Mouse (Mus musculus) adrenal gland, postnatal 4 days (tissue): ENCODE data around the gene Tns4. TPM values are rescaled to one million over a fixed set of nuclear protein-coding genes. Genes with fewer than 3 reads are reported as not detected.

Experiments
- DNase-seq, 2 experiments: peaks; one replicate each; pipeline ENCODE4 v3.0.0; 2021 to 2022; ENCODE audit warnings: low spot score in 2 of 2, mixed read lengths in 2 of 2
- total RNA-seq, 2 experiments: library from RNA; stranded (reverse); gene quantifications; 2 replicates each; pipeline ENCODE4 v1.2.3; 2021

Tns4 gene
- total RNA-seq, 2 experiments from 2014 or later, result 0.31 to 0.51 TPM

DNA sequence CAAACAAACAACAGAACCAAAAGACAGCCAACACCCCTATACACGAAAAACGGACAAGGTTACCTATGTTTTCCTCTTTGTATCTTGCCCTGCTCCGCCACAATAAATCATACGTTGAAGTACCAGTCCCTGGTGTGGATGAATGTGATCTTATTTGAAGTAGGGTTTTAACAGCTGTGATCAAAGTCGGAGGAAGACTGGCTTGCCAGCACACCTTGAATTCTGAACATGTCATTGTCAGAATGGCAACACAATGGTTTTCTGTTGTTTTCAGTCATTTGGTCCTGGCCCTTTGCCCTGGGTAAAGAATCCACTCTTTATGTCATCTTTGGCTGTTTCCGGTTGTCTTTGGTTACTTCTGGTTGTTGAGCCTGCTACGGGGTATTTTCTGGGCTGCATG lies 29.9 kb upstream of the Tns4 start:
- DNase-seq, result no peak

DNA sequence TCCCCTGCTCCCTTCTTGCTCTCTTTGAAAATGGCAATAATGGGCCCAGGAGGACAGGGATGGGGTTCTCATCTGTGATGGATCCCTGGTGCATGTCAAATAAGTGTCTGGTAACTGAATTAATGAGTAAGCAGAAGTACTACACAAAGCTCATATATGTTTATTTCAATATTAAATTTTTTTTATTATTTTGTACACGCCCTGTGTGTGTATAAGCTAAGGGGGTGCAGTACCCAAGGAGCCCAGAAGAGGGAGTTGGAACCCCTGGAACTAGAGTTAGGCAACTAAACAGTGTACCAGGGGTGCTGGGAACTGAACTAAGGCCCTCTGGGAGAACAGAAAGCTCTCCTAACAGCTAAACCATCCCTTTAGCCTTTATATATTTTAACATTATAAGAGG lies 29.3 kb upstream of the Tns4 start:
- no peak for DNase-seq

DNA sequence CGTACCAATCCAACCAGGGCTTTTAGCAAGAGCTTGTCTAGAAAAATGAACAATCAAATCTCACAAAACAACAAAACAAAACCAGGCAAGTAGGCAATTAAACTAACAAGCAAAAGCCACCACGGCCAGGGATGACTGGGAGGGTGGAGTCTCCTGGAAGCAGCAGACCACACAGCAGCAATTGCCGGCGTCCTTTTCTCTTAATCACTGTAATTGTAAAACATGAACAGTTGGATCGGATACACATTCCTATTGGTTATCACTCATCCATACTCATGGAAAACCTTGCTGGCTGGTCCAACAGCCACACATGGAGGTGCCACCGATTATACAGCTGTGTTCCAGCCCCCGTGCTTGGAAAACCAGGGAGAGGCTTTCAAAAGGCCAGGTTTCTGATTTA lies 28.8 kb upstream of the Tns4 start:
- no peak for DNase-seq

DNA sequence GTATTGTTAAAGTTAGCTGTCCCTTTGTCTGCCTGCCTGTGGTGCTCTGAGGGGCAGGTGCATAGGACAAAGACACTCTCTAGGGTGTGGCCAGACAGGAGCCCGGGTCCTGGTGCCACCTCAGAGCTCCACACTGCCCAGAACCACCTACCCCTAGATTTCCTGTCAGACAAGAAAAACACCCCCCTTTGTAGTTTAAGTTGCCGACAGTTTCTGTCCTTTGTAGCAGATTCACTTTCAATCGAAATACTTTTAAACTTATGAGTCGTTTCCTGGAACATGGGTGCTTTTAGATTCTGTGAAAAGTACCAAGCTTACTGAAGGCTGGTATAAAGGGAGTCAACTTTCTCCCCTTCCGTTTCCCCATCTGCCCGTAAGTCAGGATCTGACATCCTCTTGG lies 26.8 kb upstream of the Tns4 start:
- DNase-seq, result no peak

DNA sequence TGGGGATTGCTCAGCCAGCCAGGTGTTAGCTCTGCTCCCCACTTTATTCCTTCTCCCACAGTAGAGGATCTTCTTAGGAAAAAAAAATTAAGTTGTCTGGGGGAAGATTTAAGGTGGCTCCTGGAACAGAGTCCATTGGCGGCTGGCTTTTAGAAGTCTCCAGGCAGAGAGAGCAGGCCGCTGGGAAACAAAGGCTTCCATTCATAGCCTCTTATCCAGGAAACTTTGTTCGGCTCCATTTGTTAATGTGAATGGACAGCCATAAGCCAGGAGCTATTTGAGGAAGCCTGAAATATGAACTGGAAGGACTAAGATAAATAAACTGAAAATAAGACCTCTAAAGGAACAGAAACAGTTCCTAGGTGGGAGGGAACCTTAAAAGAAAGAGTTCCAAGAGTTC lies 24.0 kb upstream of the Tns4 start:
- no peak for DNase-seq

DNA sequence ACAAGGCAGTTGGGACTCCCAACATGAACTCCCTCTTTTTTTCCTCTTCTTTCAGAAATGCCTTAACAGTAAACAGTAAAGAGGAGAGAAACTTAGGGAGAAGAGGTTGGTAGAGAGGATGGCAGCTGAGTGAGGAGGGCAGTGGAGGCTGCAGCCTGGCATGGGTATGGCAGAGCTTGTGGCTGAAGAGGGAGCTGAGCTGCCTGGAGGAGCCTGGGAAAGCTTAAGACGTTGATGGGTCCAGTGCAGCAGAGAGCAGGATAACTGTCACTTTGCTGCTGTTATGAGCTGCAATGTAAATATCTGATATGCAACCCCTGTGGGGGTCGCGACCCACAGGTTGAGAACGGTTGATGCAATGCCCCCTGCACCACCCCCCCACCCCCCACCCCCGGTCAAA lies 23.6 kb upstream of the Tns4 start:
- DNase-seq, result no peak

DNA sequence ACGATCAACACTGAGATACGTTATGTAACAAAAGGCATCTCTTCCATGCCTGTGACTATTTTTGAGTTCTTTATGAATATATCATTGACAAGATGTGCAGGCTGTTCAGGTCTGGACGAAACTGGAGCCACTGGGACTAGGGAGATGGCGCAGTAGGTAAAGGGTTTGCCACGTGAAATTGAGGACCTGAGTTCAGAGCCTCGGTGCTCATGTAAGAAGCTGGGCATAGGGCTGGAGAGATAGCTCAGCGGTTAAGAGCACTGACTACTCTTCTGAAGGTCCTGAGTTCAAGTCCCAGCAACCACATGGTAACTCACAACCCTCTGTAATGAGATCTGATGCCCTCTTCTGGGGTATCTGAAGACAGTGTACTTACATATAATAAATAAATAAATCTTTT lies 22.5 kb upstream of the Tns4 start:
- DNase-seq, result no peak

DNA sequence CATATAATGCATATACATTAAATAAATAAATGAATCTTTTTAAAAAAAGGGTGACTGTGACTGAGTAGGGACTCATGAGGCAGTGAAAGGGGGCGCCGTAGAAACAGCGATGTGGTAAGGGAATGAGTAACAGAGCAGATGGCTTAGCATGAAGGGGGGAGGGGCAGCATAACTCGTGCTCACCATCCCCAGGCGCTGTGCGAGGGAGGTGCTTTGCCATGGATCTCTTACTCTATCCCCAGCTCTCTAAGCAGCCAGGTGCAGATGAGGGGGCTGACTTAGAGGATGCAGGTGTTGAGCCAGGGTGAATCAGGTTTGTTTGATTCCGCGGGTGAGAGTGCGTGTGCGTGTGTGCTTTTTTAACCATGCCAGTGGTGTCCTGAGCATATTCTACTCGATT lies 22.0 kb upstream of the Tns4 start:
- no peak for DNase-seq

DNA sequence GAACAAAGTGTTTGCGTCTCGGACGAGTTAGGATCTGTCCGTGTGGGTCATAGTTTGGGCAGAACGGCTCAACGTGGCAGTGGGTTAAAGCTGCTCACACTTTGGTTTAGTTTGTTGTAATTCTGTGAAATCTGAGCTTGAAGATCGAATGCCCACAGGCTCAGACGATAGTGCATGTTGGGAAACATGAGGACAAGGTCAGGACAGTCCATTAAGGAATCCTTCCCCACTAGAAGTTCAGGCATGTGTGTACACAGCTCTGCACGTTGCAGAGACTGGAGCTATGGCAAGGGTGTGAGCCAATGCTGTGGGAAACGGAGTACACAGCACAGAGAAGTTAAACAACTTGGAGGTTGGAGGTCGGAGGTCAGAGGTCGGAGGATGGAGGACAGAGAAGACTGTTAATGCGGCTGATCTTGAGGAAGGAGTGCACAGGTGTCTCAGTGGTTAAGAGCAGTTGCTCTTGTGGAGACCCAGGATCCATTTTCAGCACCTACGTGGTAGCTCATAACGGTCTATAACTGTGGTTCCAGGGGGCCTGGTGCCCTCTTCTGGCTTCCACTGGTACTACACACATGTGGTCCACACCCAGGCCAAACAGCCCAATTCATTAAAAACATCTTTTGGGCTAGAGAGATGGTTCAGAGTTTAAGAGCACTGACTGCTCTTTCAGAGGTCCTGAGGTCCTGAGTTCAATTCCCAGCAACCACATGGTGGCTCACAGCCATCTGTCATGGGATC lies 21.4 kb upstream of the Tns4 start:
- no peak for DNase-seq

DNA sequence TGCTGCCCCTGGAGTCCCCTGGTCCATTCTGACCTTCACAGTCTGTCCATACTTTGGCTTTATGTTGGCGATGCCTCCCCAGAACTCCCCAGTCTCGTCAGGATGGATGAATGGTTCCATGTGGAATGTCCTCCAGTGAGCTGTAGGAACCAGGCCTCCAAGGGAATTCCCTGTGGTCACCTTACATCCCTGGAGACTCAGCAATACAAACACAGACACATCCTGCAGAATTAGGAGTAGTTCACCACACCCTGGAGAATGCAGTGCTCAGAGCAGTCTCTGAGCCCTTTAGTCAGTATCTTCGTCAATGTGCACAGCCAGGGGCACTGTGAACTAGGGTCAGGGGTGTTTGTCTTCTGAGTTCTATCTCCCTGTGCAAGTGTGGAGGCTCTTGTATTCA lies 19.2 kb upstream of the Tns4 start:
- DNase-seq, result no peak

DNA sequence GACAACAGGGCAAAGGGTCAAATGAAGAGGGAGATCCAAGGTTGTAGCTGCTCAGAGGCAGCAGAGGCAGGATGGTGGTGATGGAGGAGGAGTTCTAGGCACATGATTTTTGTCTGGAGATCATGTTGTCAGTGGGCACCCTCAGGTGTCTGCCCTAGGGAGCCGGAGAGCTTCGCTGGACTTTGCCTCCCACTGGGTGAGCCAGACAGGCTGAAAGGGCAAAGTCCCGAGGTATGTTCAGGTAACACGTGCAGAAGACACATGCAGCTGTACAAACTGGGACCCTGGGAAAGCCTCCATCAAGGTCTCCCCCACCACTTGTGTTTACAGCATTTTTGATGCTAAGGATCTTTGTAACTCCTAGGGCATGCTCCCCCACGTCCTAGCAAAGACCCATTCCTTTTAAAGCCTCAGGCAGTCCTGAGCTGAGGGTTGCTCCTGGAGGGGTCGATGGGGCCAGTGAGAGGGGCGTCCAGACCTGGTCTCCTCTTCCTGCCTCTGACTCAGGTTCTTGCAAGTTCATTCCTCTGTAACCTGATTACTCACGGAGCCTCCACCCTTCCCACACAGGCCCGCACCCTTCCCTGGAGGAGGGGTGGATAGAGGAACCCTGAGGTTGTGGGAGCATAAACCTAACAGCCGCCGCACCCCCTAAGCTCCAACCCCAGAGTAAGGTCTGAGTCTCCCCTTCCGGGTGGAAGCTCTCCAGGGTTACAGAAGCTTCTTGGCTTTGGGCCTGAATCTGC lies 17.0 kb upstream of the Tns4 start:
- DNase-seq, result no peak

DNA sequence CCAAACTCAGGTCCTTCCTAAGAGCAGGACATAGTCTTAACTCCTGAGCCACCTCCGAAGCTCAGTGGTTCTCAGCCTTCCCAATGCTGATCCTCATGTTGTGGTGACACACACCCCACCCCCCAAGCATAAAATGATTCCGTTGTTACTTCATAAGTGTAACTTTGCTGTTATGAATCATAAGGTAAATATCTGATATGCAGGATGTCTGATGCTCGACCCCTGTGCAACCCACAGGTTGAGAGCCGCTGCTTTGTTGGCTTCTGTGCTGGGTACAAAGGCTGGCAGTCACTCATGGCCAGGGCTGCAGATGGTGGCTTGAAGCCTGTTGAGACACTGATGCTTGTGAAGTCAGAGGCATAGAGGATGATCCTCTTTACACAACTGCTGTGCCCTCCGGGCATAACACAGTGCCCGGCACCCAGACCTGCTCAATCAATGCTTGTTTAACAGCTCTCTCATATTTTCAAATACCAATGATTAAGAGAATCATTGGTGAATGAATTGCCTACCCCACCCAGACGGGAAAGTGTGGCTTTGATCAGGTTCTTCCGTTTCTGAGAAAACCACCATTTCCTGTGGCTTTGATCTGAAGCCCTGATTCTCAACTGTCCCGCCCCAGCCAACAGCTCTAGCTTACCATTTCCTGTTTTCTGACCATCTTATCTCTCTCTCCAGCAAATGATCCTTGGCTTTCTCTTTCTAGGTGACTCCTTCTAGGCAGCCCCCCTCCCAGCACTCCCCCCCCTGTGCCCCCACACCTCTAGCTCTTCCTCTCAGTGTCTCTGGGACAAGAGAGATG lies 15.7 kb upstream of the Tns4 start:
- no peak for DNase-seq

DNA sequence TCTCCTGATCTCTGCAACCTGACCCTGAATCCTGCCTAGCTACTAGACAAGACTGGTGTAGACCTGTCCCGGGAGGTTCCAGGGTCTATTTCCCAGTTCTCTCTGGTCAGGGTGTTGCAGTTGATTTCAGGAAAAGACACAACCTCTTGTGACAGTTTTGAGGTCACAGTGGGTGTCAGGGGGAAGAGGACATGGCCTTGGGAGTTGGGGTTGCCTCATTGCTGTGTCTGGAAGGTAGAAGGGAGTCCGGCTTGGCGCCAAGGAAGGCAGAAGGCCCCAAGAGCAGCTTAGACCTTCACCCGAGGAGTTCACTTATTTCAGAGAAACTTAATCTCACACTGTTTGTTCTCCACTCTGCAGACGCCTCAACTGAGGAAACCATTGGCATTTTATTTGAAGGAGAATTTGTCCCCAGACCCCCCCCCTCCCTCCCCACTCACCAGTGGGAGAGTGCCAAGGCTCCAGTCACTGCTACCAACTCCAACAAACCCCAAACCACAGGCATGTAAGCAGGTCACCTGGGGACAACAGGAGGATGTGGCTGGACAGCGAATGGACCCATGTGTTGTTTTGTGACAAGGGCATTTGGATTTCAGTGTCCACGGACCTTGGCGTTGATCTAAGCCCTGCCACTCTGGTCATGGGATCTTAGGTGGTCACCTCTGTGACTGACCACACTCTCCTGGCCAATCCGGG lies 13.6 kb upstream of the Tns4 start:
- DNase-seq, result no peak

DNA sequence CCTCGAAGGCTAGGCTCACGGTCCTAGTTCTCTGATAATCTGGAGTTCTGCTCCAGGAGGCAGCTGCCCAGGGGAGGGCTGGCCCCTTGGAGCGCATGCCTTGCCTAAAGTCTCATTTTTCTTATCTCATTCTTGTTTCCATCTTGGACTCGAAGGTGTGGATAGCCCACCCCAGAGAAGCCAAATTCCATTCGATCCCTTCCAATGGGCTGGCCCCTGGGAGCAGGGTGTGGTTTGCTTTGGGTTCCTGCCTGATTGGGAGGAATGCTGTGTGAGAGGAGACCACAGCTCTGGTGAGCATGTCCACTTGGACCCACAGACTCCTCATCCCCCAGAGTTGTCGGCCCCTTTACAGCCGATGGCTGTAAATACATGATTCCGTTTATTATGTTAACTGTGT lies 12.6 kb upstream of the Tns4 start:
- no peak for DNase-seq

DNA sequence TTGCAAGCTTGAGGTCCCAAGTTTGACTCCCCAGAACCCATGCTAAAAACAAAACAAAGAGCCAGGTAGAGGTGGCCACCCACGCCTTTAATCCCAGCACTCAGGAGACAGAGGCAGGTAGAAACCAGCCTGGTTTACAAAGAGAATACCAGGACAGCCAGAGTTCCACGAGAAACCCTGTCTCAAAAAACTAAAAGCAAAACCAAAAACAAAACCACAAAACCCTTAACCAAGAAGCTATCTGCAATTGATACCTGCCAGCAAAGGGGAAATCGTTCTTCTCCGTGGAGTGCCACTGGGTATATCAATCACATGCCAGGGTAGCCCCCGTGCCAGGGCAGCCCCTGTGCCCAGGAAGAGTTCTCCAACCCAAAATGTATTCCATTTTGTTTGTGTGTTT lies 11.1 kb upstream of the Tns4 start:
- no peak for DNase-seq

DNA sequence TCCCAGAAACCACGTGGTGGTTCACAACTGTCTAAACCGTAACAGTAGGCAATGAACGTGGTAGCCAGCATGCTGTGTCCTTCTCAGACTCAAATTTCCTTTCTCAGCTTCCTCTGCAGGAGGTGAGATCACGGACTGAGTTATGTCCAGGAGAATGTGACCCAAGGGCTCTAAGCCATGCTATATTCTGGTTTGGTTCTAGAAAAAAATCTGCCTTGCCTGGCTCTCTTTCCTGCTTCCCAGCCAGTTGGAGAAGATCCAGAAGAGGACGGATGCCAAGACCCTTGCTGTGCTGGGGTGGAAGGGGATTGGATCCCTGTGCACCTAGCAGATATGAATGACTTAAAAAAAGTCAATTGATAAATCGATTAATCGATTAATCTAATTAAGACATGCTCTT lies 10.4 kb upstream of the Tns4 start:
- DNase-seq, result no peak

DNA sequence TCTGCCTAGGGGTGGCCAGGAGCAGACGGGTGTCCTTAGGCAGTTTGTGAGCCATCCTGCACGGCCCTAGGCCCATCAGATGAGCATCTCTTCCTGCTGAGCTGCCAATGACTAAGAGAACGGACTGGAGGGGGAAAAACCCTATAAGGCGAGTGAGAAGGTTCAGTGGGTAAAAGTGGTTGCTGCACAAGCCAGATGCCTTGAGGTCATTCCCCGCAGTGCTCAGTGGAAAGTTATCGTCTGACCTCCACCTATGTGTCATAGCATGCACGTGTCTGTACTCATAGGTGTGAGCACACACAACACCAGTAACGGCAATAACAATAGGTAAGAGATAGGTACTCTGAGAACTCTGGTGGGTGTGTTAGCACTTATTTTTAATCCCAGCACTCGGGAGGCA lies 9.8 kb upstream of the Tns4 start:
- no peak for DNase-seq

DNA sequence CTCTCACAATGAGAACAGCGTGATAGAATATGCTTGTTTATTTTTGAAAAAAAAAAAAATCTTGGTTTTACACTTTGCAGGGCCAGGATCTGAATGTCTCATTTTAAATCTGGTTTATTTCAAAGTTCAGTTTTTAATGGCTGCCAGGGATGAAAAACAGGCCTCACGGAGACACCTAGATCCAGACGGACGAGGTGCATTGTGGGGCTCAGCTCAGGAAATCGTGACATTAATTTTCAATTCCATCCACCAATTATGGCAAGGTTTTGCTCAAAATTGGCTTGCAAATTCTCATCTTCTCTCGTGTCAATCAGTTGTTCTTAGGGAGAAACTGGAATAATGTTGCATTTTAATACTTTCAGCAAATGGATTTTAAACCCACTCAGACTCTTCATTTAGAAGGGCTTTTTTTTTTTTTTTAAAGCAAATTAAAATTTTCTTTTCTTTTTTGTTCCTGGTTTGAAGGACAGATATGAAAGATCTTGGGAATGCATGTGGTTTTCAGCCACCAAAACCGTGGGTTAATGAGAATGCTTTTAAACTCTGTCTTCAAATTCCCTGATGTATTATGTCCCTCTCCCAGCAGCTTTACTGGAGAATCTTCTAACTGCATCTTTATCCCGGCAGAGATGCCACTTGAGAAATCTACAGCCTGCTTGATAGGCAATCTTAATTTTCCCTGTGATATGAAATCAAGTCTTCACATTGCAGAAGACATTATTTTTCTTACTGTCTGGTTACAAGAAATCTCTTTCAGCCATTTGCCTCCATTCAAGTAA lies 8.1 kb upstream of the Tns4 start:
- no peak for DNase-seq

DNA sequence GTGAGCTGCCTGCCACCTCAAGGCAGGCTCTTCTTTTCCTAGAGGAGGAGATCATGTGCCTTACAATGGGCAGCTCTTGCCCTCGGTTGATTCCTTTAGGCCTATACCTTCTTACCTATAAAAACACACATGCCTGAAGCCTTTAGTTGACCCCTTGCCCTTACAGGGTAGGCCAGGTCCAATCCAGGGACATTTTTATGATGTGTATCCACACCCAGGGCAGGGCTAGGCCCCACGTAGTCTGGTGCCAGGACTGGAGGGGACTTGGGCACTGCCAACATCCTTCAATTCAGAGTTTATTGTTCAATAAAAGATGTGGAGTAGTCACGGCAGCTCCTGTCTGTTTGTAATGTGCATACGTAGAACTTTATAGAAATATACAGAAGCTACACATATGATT lies 7.3 kb upstream of the Tns4 start:
- no peak for DNase-seq

DNA sequence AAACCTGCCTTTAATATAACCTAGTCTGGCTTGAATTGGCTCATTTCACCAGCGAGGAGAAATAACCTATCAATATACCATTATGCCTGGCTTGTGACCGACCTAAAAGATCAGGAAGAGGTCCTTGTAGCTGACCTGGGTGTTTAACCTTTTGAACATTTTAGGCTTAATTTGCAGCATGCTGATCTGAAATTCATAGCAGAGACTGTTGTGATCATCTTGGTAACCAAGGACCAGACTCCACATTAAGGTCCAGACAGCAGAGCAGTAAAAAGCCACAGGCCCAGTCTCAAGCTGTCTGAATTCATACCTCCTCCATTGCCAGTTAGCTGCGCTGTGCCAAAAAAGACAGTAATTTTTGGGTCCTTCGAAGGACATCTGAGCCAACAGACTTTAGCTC lies 6.7 kb upstream of the Tns4 start:
- DNase-seq, result no peak
